Mouse (Mus musculus) lung, postnatal 4 days (tissue): ENCODE measurements around the gene Lrmda.

Source experiments
- DNase-seq, 2 experiments: peaks; one replicate each; pipeline ENCODE4 v3.0.0; 2021

Lrmda gene

GRCm38 (mm10) chr14:22019252-22019948, at the start of gene Lrmda:
Gene Lrmda (plus strand): TSS chr14:22019712.
- DNase-seq = peak; percentile 86 to 90

- peak; percentile 91 to 92 for DNase-seq
Observed at GRCm38 (mm10) chr14:21981462-21981861, 38.0 kb upstream of the Lrmda start.

- peak in 1 of 2 experiments; percentile 72 for DNase-seq
Observed at GRCm38 (mm10) chr14:21982096-21982591, 37.4 kb upstream of the Lrmda start.

GRCm38 (mm10) chr14:21982592-21983310, 36.8 kb upstream of the Lrmda start:
- DNase-seq = peak; percentile 71 to 73

- DNase-seq = peak; percentile 60 to 62
Observed at GRCm38 (mm10) chr14:21983311-21983949, 36.1 kb upstream of the Lrmda start.

- DNase-seq = no peak
Observed at GRCm38 (mm10) chr14:21983950-21984730, 35.4 kb upstream of the Lrmda start.

- DNase-seq = peak; percentile 73 to 75
Observed at GRCm38 (mm10) chr14:21984757-21985425, 34.6 kb upstream of the Lrmda start.

GRCm38 (mm10) chr14:21985426-21985931, 34.0 kb upstream of the Lrmda start:
- DNase-seq = peak in 1 of 2 experiments; percentile 68

- DNase-seq = peak; percentile 92 to 94
Observed at GRCm38 (mm10) chr14:21985981-21986732, 33.4 kb upstream of the Lrmda start.

GRCm38 (mm10) chr14:21986733-21987659, 32.5 kb upstream of the Lrmda start:
- peak; percentile 66 to 87 for DNase-seq

GRCm38 (mm10) chr14:21987660-21988576, 31.6 kb upstream of the Lrmda start:
- peak; percentile 97 to 100 for DNase-seq

- peak; percentile 59 to 60 for DNase-seq
Observed at GRCm38 (mm10) chr14:21988577-21989290, 30.8 kb upstream of the Lrmda start.

GRCm38 (mm10) chr14:21989291-21989913, 30.1 kb upstream of the Lrmda start, which contains the start of gene Zfp503:
Gene Zfp503 (minus strand): TSS chr14:21989601.
- peak; percentile 82 to 88 for DNase-seq

- peak; percentile 57 to 60 for DNase-seq
Observed at GRCm38 (mm10) chr14:21990321-21991021, 29.0 kb upstream of the Lrmda start.

- DNase-seq = peak; percentile 73 to 78
Observed at GRCm38 (mm10) chr14:21991251-21991780, 28.2 kb upstream of the Lrmda start.

- DNase-seq = no peak
Observed at GRCm38 (mm10) chr14:21991856-21992255, 27.7 kb upstream of the Lrmda start.
